Mouse (Mus musculus) G1E (cell line): ENCODE results near the gene Arhgap30. TPM values are rescaled to one million over a fixed set of nuclear protein-coding genes. Genes with fewer than 3 reads are reported as not detected.

ENCODE experiments used
- ATAC-seq: 2 replicates; pipeline ENCODE4 v1.8.0; 2016; ENCODE audit warnings: mild to moderate bottlenecking; ENCODE audit not compliant: insufficient number of reproducible peaks, poor library complexity, low FRiP score, severe bottlenecking; ENCODE audit errors: extremely low read depth
- DNase-seq: peaks from one replicate; pipeline ENCODE4 v3.0.0; 2012; ENCODE audit warnings: low spot score
- H3K27me3 ChIP-seq: 2 replicates; pipeline ENCODE4 v1.6.1; 2012; ENCODE audit warnings: mild to moderate bottlenecking, low read length, inconsistent platforms; ENCODE audit not compliant: insufficient read depth
- H3K36me3 ChIP-seq: replicated peaks from 2 replicates; pipeline ENCODE3; 2012; ENCODE audit warnings: mild to moderate bottlenecking, inconsistent platforms
- H3K4me1 ChIP-seq: 2 replicates; pipeline ENCODE4 v1.6.1; 2012; ENCODE audit warnings: low read depth, low read length, inconsistent platforms, mixed read lengths; ENCODE audit not compliant: insufficient read depth
- H3K4me3 ChIP-seq: 2 replicates; pipeline ENCODE4 v1.5.1; 2012; ENCODE audit warnings: low read depth, mild to moderate bottlenecking, inconsistent platforms, low read length, moderate library complexity, mixed read lengths
- H3K9me3 ChIP-seq: replicated peaks from 2 replicates; pipeline ENCODE4 v1.6.1; 2012; ENCODE audit warnings: inconsistent platforms
- CTCF ChIP-seq: IDR thresholded peaks from 2 replicates; pipeline ENCODE4 v1.5.1; 2012; ENCODE audit warnings: low read depth, low read length, inconsistent platforms, mixed read lengths
- GATA1 ChIP-seq: IDR thresholded peaks from 2 replicates; pipeline ENCODE4 v1.6.1; 2012; ENCODE audit warnings: borderline replicate concordance, low read length, inconsistent platforms, mixed read lengths
- GATA2 ChIP-seq: IDR thresholded peaks from 2 replicates; pipeline ENCODE4 v1.6.1; 2012; ENCODE audit warnings: low read depth, low read length, inconsistent platforms, borderline replicate concordance
- POLR2AphosphoS5 ChIP-seq: IDR thresholded peaks from 2 replicates; pipeline ENCODE4 v1.6.1; 2012; ENCODE audit warnings: low read depth, low read length, inconsistent platforms; ENCODE audit not compliant: insufficient replicate concordance
- TAL1 ChIP-seq: conservative IDR thresholded peaks from 2 replicates; pipeline ENCODE4 v1.6.1; 2012; ENCODE audit warnings: low read depth, low read length, inconsistent platforms, mixed read lengths
- polyA plus RNA-seq: library from polyadenylated mRNA; stranded (reverse); fragments of >175 nt; gene quantifications from 2 replicates; pipeline ENCODE4 v1.2.3, GENCODE M21; 2012
- total RNA-seq, 2 experiments: library from RNA; stranded (forward) in 1 of 2; stranded (reverse) in 1 of 2; fragments of 200-1000 nt in 1 of 2; fragments of >200 nt in 1 of 2; fragmentation: Nextera tagmentation in 1 of 2; gene quantifications; 2 replicates each; pipeline ENCODE4 v1.2.3; 2014 to 2017

The Arhgap30 gene
- total and polyA plus RNA-seq, 3 experiments, result 2.9 to 11.4 (median 4.6) TPM

DNA sequence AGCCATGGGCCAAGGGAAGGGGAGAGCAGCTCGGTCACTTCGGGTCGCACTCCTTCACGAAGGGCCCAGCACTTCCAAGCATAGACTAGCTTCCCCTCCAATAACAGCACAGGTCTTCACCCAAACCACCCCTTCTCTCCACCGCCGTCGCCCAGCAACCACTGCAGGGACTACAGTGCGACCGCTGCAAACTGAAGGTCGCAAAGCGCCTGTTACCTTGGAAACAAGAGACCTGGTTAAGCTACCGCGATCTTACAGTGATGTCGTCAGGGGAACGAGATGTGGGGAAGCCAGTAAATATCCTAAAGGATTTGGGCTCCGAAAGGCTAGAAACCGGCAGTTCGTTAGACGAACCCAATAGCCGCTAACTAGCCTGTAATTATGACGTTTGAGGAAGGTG, 28.1 kb upstream of the Arhgap30 start, which contains the start of gene Klhdc9:
Gene Klhdc9, minus strand, starts transcription at position 143 of the 400 bp plus-strand sequence.
- Histone ChIP-seq H3K36me3 (peaks cover 55% of the 10 kb centered on the region), H3K4me1 (peaks cover 26% of the 10 kb centered on the region)
- DNase-seq, result peak; percentile 86

DNA sequence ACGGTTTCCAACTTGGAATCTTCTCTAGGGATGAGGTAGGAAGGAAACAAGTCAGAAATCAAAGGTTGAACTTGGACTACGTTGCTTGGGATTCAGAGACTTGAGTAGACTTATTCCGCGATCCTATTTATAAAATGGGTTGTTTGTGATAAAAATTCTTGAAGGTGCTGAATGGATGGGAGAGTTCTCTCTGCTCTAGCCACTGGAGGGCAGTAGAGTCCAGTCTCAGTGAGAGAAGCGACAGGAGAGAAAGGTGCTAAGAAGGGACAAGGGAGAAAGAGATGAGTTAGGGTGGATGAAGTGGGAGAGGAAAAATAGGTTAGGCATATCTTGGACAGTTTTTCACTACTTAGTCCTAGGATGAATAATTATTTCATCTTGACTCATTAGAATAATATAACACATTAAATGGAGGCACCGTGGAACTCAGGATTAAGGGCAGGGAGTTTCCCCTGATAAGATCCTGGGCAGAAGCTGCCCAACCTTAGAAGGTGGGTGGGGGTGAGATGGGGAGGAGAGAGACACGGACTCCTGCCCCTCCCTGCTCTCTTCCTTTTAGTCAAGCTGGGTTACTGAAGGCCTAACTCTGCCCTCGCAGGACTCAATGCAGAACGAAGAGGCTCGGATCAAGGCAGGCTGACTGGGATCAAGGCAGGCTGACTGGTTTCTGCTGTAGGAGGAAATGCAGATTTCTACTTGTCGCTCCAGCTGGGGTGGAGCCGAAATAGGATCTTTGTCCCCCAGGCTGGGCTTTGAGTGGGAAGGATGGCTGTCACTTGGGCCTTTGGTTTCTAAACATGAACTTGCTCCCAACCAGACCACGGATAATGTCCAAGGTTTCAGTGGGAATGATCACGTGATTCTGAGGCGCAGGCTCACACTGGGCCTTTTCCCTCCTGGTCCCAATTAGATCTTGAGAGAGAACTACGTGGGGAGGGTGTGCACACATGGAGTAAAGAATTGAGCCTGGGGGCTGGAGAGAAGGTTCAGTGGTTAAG, 27.3 kb upstream of the Arhgap30 start:
- DNase-seq, result peak; percentile 54
- no peak for TF ChIP-seq POLR2AphosphoS5
- peak; percentile 59; the same call in 1 of the 2 replicates for TF ChIP-seq CTCF
- no peak for ATAC-seq
- peaks cover 48% of the 10 kb centered on the region for H3K36me3 ChIP-seq
- peak overlapping the region; percentile 74 for H3K4me3 ChIP-seq
- no peaks in the 10 kb centered on the region for H3K9me3 ChIP-seq
- peaks cover 26% of the 10 kb centered on the region for H3K4me1 ChIP-seq
- peaks cover 7% of the 10 kb centered on the region for H3K27me3 ChIP-seq

More for the DNA sequence above, 28.1 kb upstream of the Arhgap30 start, which contains the start of gene Klhdc9:
- peak; percentile 87 for ATAC-seq
- Histone ChIP-seq H3K9me3 (no peaks in the 10 kb centered on the region), H3K27me3 (peaks cover 4% of the 10 kb centered on the region; the same call in 1 of the 2 replicates), H3K4me3 (peak within 1 kb of the TSS; percentile 74)
- no peak for TF ChIP-seq POLR2AphosphoS5
- no peak for TF ChIP-seq CTCF
- TF ChIP-seq TAL1, result no peak
- TF ChIP-seq GATA2, result no peak
- no peak for TF ChIP-seq GATA1

DNA sequence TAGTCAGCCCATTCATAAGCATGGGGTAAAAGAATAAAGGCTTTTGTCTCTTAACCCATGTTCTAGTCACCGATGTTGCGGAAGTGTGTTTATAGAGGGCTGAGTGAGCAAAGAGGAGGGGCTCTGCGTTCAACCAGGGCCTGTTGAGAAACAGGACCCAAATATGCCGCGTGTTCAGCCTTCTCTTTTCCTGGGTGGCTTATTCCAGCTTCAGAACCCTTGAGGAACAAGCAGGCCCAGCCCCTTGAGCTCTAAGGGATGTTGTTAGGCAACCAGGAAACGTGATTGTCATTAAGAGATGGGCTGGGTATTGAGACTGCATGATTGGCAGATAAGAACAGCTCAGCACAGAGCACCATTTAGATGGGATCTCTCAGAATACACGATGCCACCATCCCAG, 22.8 kb upstream of the Arhgap30 start:
- Histone ChIP-seq H3K4me3 (no peak overlapping the region), H3K36me3 (peaks cover 3% of the 10 kb centered on the region), H3K4me1 (peaks cover 10% of the 10 kb centered on the region), H3K27me3 (peaks cover 36% of the 10 kb centered on the region), H3K9me3 (no peaks in the 10 kb centered on the region)
- DNase-seq (no peak), ATAC-seq (no peak)
- TF ChIP-seq GATA2 (no peak), GATA1 (no peak)

DNA sequence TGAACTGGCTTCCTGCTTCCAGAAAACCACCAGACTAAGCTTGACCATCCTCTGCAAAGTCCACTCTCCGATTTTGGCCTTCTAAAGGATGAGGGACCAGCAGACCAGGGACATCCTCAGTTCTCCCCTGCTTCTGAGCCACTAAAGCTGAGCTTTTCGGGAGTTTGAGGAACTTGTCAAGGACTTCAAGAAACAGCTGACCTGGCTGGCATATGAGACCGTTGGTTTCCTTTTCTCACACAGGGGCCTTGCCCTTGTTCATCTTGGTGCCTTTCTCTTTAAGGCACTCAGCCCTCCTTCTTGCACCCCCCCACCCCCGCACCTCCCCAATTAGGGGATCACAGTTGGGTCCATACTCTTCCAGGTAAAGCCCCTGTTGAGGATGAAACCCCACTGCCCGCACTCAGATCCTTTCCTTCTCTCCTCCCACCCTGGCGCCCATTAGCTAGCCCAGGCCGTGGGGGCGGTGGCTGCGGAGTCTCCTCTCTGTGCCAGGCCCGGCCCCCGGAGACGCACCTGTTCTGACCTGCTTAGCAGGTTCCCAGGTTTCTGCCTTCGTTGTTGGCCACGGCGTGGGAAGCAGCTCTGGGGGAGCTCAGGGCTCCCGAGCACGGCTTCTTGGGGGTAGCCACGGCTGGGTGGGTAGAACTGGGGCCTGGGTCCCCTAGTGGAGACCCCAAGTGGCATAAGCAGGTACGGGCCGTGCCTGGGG, 18.8 kb upstream of the Arhgap30 start, which contains the start of gene Nectin4:
Gene Nectin4, plus strand, starts transcription at position 255 of the 712 bp plus-strand sequence.
- DNase-seq (no peak), ATAC-seq (no peak)
- Histone ChIP-seq H3K36me3 (no peaks in the 10 kb centered on the region), H3K4me3 (no peak within 1 kb of the TSS), H3K27me3 (peaks cover 62% of the 10 kb centered on the region), H3K9me3 (no peaks in the 10 kb centered on the region), H3K4me1 (peaks cover 5% of the 10 kb centered on the region)
- TF ChIP-seq GATA1 (no peak), GATA2 (no peak), POLR2AphosphoS5 (no peak), CTCF (no peak), TAL1 (no peak)

DNA sequence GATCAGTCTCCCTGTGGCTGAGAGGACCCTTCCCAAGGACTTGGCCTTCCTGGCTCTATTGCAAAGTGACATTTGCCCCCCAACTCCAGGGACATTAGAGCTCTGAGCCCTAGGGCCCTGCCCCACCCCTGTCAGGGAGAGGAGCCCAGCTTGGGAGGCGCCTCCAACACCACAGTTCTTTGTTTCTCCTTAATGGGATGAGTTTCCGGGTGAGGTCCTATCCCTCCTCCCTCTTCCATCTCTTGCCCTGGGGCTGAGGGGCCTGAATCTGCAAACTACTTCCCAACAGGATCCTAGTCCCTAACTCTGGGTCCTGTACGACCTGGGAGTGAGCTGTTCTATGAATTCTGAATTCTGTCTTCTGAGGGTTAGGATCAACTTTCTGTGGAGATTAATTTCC, 15.9 kb upstream of the Arhgap30 start:
- no peaks in the 10 kb centered on the region for H3K9me3 ChIP-seq
- no peak for ATAC-seq
- peaks cover 56% of the 10 kb centered on the region for H3K27me3 ChIP-seq
- DNase-seq, result no peak
- no peak for TF ChIP-seq CTCF
- H3K4me3 ChIP-seq, result no peak overlapping the region
- no peaks in the 10 kb centered on the region for H3K36me3 ChIP-seq
- H3K4me1 ChIP-seq, result peaks cover 5% of the 10 kb centered on the region

DNA sequence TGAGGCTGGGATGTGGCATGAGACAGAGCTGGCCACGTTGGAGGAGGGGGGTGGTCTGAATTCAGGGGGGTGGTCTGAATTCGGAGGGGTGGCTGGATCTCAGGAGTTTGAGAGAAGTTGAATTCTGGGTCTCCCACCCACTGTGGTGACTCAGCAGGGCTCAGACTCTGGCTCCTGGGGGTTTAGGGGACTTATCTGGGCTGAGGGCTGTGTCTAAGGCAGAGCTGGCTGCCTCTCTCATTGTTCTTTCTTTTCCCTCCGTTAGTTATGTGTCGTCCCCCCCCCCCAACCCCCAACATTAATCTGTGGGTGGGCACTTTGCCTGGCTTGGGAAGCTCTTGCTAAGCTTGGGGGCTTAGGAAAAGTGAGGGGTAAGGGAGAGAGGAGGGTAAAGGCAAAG, 14.8 kb upstream of the Arhgap30 start:
- peaks cover 55% of the 10 kb centered on the region for H3K27me3 ChIP-seq
- no peak for ATAC-seq
- TF ChIP-seq GATA1 (no peak), CTCF (no peak), TAL1 (no peak), GATA2 (no peak), POLR2AphosphoS5 (no peak)
- no peaks in the 10 kb centered on the region for H3K9me3 ChIP-seq
- no peak overlapping the region for H3K4me3 ChIP-seq
- no peaks in the 10 kb centered on the region for H3K36me3 ChIP-seq
- H3K4me1 ChIP-seq, result peaks cover 5% of the 10 kb centered on the region
- DNase-seq, result no peak
